Mouse (Mus musculus): ENCODE measurements at regions not wholly inside any gene's neighbourhood (a gene's known extent, or its start where the extent isn't known, plus 50 kb on each side); places are given as distances from the start of the nearest gene placed in this dataset.

DNA sequence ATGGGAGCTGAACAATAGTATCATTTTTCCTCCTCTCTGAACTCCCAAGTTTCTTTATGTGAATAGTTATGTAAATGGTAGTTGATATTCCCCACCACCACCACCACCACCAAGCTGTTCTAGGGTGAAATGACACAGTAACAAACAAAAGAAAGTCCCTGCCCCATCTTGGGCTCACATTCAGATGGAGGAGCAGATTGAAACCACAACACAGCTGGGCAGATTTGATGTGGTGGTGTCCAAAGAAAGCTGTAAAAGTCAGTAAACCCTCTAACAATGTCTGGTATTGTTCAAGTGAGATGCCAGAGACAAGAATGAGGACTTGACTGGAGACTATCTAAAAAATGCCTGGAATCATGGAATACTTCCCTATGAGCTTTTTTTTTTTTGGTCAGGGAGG, 67.8 kb upstream of the Lifr start:
- H3K27me3 ChIP-seq (ENCODE audit: insufficient read depth, low read length) = no peaks in the 10 kb centered on the region
- H3K4me3 ChIP-seq (replicated peaks; ENCODE audit: low read length) = no peak overlapping the region
- H3K4me1 ChIP-seq (replicated peaks; ENCODE audit: low read depth, low read length) = no peaks in the 10 kb centered on the region
- no peak for TF ChIP-seq NANOG (IDR thresholded peaks at IDR 0.05; ENCODE audit: borderline replicate concordance, low read length)
- TF ChIP-seq POU5F1 (IDR thresholded peaks at IDR 0.05; ENCODE audit: borderline replicate concordance, low read length) = no peak
- TF ChIP-seq CTCF (conservative IDR thresholded peaks at IDR 0.05; ENCODE audit: low read length) = no peak
- no peaks in the 10 kb centered on the region for H3K36me3 ChIP-seq (ENCODE audit: insufficient read depth, low read length)
- H3K9me3 ChIP-seq (ENCODE audit: low read length) = no peaks in the 10 kb centered on the region

DNA sequence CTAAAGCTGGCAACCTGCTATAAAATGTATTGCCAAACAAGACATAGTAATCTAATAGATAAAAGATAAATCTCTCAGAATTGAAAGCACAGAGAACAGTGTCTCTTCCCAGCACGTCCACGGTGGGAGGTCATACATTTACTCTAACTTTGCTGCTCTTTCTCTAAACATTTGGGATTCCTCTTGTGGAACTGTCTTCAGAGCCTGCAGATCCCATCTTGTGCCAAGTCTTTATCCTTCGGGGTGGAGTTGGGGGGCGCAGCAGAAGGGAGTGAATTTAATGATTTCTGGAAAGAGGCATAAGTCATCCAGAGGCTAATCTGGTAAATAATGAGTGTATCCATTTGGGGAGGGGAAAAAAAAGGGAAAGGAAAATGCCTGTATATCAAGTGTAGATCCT, 65.2 kb upstream of the Lifr start:
- H3K4me3 ChIP-seq (replicated peaks; ENCODE audit: low read length) = no peak overlapping the region
- no peaks in the 10 kb centered on the region for H3K4me1 ChIP-seq (replicated peaks; ENCODE audit: low read depth, low read length)
- no peaks in the 10 kb centered on the region for H3K27me3 ChIP-seq (ENCODE audit: insufficient read depth, low read length)
- no peaks in the 10 kb centered on the region for H3K36me3 ChIP-seq (ENCODE audit: insufficient read depth, low read length)
- TF ChIP-seq POU5F1 (IDR thresholded peaks at IDR 0.05; ENCODE audit: borderline replicate concordance, low read length) (no peak), CTCF (conservative IDR thresholded peaks at IDR 0.05; ENCODE audit: low read length) (no peak), NANOG (IDR thresholded peaks at IDR 0.05; ENCODE audit: borderline replicate concordance, low read length) (no peak)
- H3K9me3 ChIP-seq (ENCODE audit: low read length) = no peaks in the 10 kb centered on the region

DNA sequence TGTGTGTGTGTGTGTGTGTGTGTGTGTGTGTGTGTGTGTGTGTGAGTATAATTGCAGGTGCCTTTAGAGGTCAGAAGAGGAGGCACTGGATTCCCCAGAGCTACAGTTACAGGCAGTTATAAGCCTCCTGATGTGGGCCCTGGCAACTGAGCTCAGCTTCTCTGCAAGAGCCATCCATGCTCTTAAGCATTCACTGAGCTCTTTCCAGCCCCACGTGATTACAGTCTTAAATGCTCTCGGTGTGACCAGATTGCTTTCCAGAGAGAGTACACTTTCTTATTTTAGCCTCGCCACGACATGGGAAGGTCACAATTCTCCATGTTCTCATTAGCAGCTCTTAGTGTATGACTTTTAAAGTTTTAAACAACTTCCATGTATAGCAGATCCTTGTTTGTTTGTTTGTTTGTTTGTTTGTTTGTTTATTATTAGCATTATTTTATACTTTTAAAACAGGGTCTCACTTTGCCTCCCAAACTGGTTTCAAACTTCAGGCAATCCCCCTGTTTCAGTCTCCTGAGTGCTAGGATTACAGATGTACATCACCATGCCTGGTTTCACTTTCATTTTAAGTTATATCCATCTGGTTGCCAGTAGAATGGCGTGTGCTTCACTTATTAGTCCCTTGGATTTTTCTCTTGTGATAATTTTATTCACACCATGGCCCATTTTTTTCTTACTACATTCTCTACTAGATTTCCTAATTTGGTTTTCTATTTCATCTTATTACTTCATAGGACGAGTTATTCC, 58.9 kb upstream of the Lifr start:
- H3K27me3 ChIP-seq (ENCODE audit: insufficient read depth, low read length) = no peaks in the 10 kb centered on the region
- no peaks in the 10 kb centered on the region for H3K36me3 ChIP-seq (ENCODE audit: insufficient read depth, low read length)
- H3K4me1 ChIP-seq (replicated peaks; ENCODE audit: low read depth, low read length) = no peaks in the 10 kb centered on the region
- TF ChIP-seq POU5F1 (IDR thresholded peaks at IDR 0.05; ENCODE audit: borderline replicate concordance, low read length) = no peak
- no peak for TF ChIP-seq NANOG (IDR thresholded peaks at IDR 0.05; ENCODE audit: borderline replicate concordance, low read length)
- TF ChIP-seq CTCF (conservative IDR thresholded peaks at IDR 0.05; ENCODE audit: low read length) = no peak
- H3K4me3 ChIP-seq (replicated peaks; ENCODE audit: low read length) = no peak overlapping the region
- no peaks in the 10 kb centered on the region for H3K9me3 ChIP-seq (ENCODE audit: low read length)

DNA sequence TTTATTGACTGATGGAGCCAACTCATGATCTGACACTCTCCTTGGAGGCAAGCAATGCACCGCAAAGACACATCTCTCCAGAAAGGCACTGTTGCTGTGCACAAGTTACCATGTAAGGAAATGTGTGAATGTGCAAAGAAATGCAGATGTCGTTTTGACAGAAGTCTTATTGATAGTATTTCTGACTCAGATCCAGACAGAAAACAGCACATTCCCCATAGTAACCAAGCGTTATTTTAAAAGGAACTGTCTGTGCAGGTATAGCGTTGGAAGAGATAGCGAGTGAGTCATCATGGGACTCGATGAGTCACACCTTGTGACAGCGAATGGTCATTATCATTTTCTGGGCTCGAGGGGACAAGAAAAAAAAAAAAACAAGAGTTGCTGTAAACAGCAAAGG, 52.9 kb upstream of the Lifr start:
- no peak overlapping the region for H3K4me3 ChIP-seq (replicated peaks; ENCODE audit: low read length)
- H3K4me1 ChIP-seq (replicated peaks; ENCODE audit: low read depth, low read length) = peaks cover 9% of the 10 kb centered on the region; the same call in 1 of the 2 replicates
- no peaks in the 10 kb centered on the region for H3K9me3 ChIP-seq (ENCODE audit: low read length)
- TF ChIP-seq POU5F1 (IDR thresholded peaks at IDR 0.05; ENCODE audit: borderline replicate concordance, low read length) (no peak), NANOG (IDR thresholded peaks at IDR 0.05; ENCODE audit: borderline replicate concordance, low read length) (no peak), CTCF (conservative IDR thresholded peaks at IDR 0.05; ENCODE audit: low read length) (no peak)
- no peaks in the 10 kb centered on the region for H3K27me3 ChIP-seq (ENCODE audit: insufficient read depth, low read length)
- H3K36me3 ChIP-seq (ENCODE audit: insufficient read depth, low read length) = no peaks in the 10 kb centered on the region

DNA sequence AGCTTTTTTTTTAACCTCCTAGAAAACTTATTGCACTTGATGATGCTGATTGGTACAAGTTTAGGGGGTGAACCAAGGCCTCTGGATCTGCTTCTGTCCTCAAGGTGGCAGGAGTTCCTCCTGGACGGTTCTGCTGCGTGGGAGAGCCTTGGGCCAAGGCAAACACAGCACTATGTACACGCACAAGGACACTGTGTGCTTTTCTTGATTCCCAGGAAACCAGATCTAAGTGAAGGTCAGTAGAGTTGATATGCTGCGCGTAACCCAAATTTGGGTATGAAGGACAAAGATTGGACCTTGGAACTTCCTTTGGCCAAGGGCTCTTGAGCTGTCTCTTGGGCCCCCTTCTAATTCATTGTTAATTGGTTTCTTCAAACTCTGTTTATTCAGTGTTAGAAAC, 51.3 kb upstream of the Lifr start:
- H3K4me3 ChIP-seq (replicated peaks; ENCODE audit: low read length) = no peak overlapping the region
- peaks cover 14% of the 10 kb centered on the region for H3K4me1 ChIP-seq (replicated peaks; ENCODE audit: low read depth, low read length)
- no peaks in the 10 kb centered on the region for H3K36me3 ChIP-seq (ENCODE audit: insufficient read depth, low read length)
- TF ChIP-seq NANOG (IDR thresholded peaks at IDR 0.05; ENCODE audit: borderline replicate concordance, low read length) = no peak
- TF ChIP-seq CTCF (conservative IDR thresholded peaks at IDR 0.05; ENCODE audit: low read length) = no peak
- no peak for TF ChIP-seq POU5F1 (IDR thresholded peaks at IDR 0.05; ENCODE audit: borderline replicate concordance, low read length)
- H3K27me3 ChIP-seq (ENCODE audit: insufficient read depth, low read length) = no peaks in the 10 kb centered on the region
- H3K9me3 ChIP-seq (ENCODE audit: low read length) = no peaks in the 10 kb centered on the region

DNA sequence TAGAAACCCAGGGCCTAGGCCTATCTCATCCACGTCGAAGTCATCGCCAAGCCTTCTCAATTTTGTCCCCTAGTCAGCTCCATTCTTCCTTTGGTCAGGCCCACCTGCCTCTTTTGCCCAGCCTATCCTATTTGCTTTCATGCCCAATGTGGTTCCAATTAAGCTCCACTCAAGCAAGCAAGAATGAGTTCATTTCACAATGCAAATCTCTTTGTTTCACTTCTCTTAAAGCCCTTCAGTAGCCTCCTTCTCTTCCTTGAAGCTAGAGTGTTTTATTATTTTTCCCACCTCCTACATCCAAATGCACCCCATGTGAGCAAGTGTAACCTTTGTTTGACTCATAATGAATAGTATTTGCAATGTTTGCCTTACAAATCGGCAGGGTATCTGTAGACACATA, 50.6 kb upstream of the Lifr start:
- no peak overlapping the region for H3K4me3 ChIP-seq (replicated peaks; ENCODE audit: low read length)
- no peaks in the 10 kb centered on the region for H3K27me3 ChIP-seq (ENCODE audit: insufficient read depth, low read length)
- peaks cover 14% of the 10 kb centered on the region for H3K4me1 ChIP-seq (replicated peaks; ENCODE audit: low read depth, low read length)
- H3K9me3 ChIP-seq (ENCODE audit: low read length) = no peaks in the 10 kb centered on the region
- H3K36me3 ChIP-seq (ENCODE audit: insufficient read depth, low read length) = no peaks in the 10 kb centered on the region
- no peak for TF ChIP-seq CTCF (conservative IDR thresholded peaks at IDR 0.05; ENCODE audit: low read length)
- no peak for TF ChIP-seq NANOG (IDR thresholded peaks at IDR 0.05; ENCODE audit: borderline replicate concordance, low read length)
- TF ChIP-seq POU5F1 (IDR thresholded peaks at IDR 0.05; ENCODE audit: borderline replicate concordance, low read length) = no peak
